Mouse (Mus musculus) heart, postnatal 4 days (tissue): Measurements from ENCODE around the gene Scgb2b12. TPM values are rescaled to one million over a fixed set of nuclear protein-coding genes. Genes with fewer than 3 reads are reported as not detected.
"Not testable (repeated sequence)": the region's sequence is repeated elsewhere in the genome, so short reads cannot be mapped to it uniquely, and the experiment has no call there.

Experiments used
- DNase-seq: peaks from one replicate; pipeline ENCODE4 v3.0.0; 2021
- total RNA-seq, 2 experiments: library from RNA; stranded (reverse); gene quantifications; 2 replicates each; pipeline ENCODE4 v1.2.3; 2021

Gene Scgb2b12
- total RNA-seq: not detected

GRCm38 (mm10) chr7:32327145-32327544 is at the start of gene Scgb2b12:
Scgb2b12 (minus strand) TSS chr7:32327245.
- not testable (repeated sequence) for DNase-seq

- DNase-seq: not testable (repeated sequence)
Observed at GRCm38 (mm10) chr7:32333882-32334281, 6.8 kb upstream of the Scgb2b12 start, which contains the start of gene Scgb1b12. Scgb1b12 (plus strand) TSS chr7:32334182.

Other genes starting within 250 kb of the Scgb2b12 start
- not detected for gene Scgb1b10, start 226.4 kb downstream of the Scgb2b12 start, total RNA-seq
- gene Scgb2b11, start 116.1 kb downstream of the Scgb2b12 start, total RNA-seq: not detected
- not detected for gene Scgb1b11, start 104.4 kb downstream of the Scgb2b12 start, total RNA-seq
- not detected for gene Scgb1b12, start 6.9 kb upstream of the Scgb2b12 start, total RNA-seq
- not detected for gene Scgb1b29, start 114.3 kb upstream of the Scgb2b12 start, total RNA-seq